Mouse (Mus musculus): ENCODE measurements around the gene Smyd5. TPM values are rescaled to one million over a fixed set of nuclear protein-coding genes. Genes with fewer than 3 reads are reported as not detected.

Smyd5 gene
- polyA plus RNA-seq, 1 experiment from 2014 or later, result 56.4 TPM

- Histone ChIP-seq H3K27ac (replicated peaks; ENCODE audit: low read depth, low read length) (peak within 1 kb of the TSS; percentile 87), H3K27me3 (ENCODE audit: control insufficient read depth, insufficient read depth, low read length) (no peaks in the 10 kb centered on the region), H3K9me3 (replicated peaks; ENCODE audit: control insufficient read depth, low read length) (no peaks in the 10 kb centered on the region), H3K9ac (replicated peaks; ENCODE audit: low read length) (peak within 1 kb of the TSS; percentile 95), H3K4me2 (ENCODE audit: low read depth, low read length) (peak within 1 kb of the TSS; percentile 87), H3K4me3 (ENCODE audit: low read depth, low read length) (peak within 1 kb of the TSS; percentile 85), H3K36me3 (replicated peaks; ENCODE audit: control insufficient read depth, insufficient read depth, low read depth, low read length) (no peaks in the 10 kb centered on the region; the same call in 1 of the 2 replicates), H3K4me1 (ENCODE audit: control insufficient read depth, insufficient read depth, low read length) (peaks cover 5% of the 10 kb centered on the region; the same call in 1 of the 2 replicates)
- WGBS, result 2% methylated on average over 91 of the region's 96 CpGs
- DNase-seq (ENCODE audit: low spot score) (peak; percentile 100), ATAC-seq (replicated peaks; ENCODE audit: insufficient number of reproducible peaks, low FRiP score, low TSS enrichment, low read depth) (peak; percentile 93)
Measured at GRCm38 (mm10) chr6:85450697-85451663, 19.2 kb downstream of the Smyd5 start, which contains the start of gene Cct7. TSS of gene Cct7 (plus strand) at chr6:85451514.

- no peaks in the 10 kb centered on the region for H3K9me3 ChIP-seq (replicated peaks; ENCODE audit: control insufficient read depth, low read length)
- peak within 1 kb of the TSS; percentile 95 for H3K9ac ChIP-seq (replicated peaks; ENCODE audit: low read length)
- H3K4me1 ChIP-seq (ENCODE audit: control insufficient read depth, insufficient read depth, low read length), result peaks cover 5% of the 10 kb centered on the region; the same call in 1 of the 2 replicates
- DNase-seq (ENCODE audit: low spot score), result peak; percentile 100
- no peaks in the 10 kb centered on the region for H3K27me3 ChIP-seq (ENCODE audit: control insufficient read depth, insufficient read depth, low read length)
- H3K4me2 ChIP-seq (ENCODE audit: low read depth, low read length), result peak within 1 kb of the TSS; percentile 87
- peak within 1 kb of the TSS; percentile 85 for H3K4me3 ChIP-seq (ENCODE audit: low read depth, low read length)
- H3K36me3 ChIP-seq (replicated peaks; ENCODE audit: control insufficient read depth, insufficient read depth, low read depth, low read length), result no peaks in the 10 kb centered on the region
- peak within 1 kb of the TSS; percentile 87 for H3K27ac ChIP-seq (replicated peaks; ENCODE audit: low read depth, low read length)
- ATAC-seq (replicated peaks; ENCODE audit: insufficient number of reproducible peaks, low FRiP score, low TSS enrichment, low read depth), result peak; percentile 91
- under 1% methylated on average over 54 of the region's 54 CpGs for whole genome bisulfite sequencing
Measured at GRCm38 (mm10) chr6:85451664-85452410, 20.0 kb downstream of the Smyd5 start, which contains the start of gene Pradc1. TSS of gene Pradc1 (minus strand) at chr6:85451970.

GRCm38 (mm10) chr6:85452411-85452665 is 20.5 kb downstream of the Smyd5 start:
- Histone ChIP-seq H3K9me3 (replicated peaks; ENCODE audit: control insufficient read depth, low read length) (no peaks in the 10 kb centered on the region), H3K4me1 (ENCODE audit: control insufficient read depth, insufficient read depth, low read length) (peaks cover 5% of the 10 kb centered on the region; the same call in 1 of the 2 replicates), H3K4me2 (ENCODE audit: low read depth, low read length) (peak overlapping the region; percentile 87), H3K27ac (replicated peaks; ENCODE audit: low read depth, low read length) (peak overlapping the region; percentile 87), H3K36me3 (replicated peaks; ENCODE audit: control insufficient read depth, insufficient read depth, low read depth, low read length) (no peaks in the 10 kb centered on the region), H3K9ac (replicated peaks; ENCODE audit: low read length) (peak overlapping the region; percentile 95), H3K4me3 (ENCODE audit: low read depth, low read length) (peak overlapping the region; percentile 85), H3K27me3 (ENCODE audit: control insufficient read depth, insufficient read depth, low read length) (no peaks in the 10 kb centered on the region)
- ATAC-seq (replicated peaks; ENCODE audit: insufficient number of reproducible peaks, low FRiP score, low TSS enrichment, low read depth) (peak; percentile 20; the same call in 1 of the 2 replicates), DNase-seq (ENCODE audit: low spot score) (no peak)
- WGBS, result 0% methylated on average over 15 of the region's 15 CpGs

- peak overlapping the region; percentile 95 for H3K9ac ChIP-seq (replicated peaks; ENCODE audit: low read length)
- 12% methylated on average over 7 of the region's 7 CpGs for WGBS
- no peak for DNase-seq (ENCODE audit: low spot score)
- H3K4me3 ChIP-seq (ENCODE audit: low read depth, low read length), result peak overlapping the region; percentile 85
- no peaks in the 10 kb centered on the region for H3K36me3 ChIP-seq (replicated peaks; ENCODE audit: control insufficient read depth, insufficient read depth, low read depth, low read length)
- H3K27ac ChIP-seq (replicated peaks; ENCODE audit: low read depth, low read length), result no peak overlapping the region
- no peaks in the 10 kb centered on the region for H3K27me3 ChIP-seq (ENCODE audit: control insufficient read depth, insufficient read depth, low read length)
- H3K4me2 ChIP-seq (ENCODE audit: low read depth, low read length), result peak overlapping the region; percentile 87
- H3K9me3 ChIP-seq (replicated peaks; ENCODE audit: control insufficient read depth, low read length), result no peaks in the 10 kb centered on the region
- peaks cover 5% of the 10 kb centered on the region; the same call in 1 of the 2 replicates for H3K4me1 ChIP-seq (ENCODE audit: control insufficient read depth, insufficient read depth, low read length)
- ATAC-seq (replicated peaks; ENCODE audit: insufficient number of reproducible peaks, low FRiP score, low TSS enrichment, low read depth), result no peak
Measured at GRCm38 (mm10) chr6:85452816-85453215, 21.0 kb downstream of the Smyd5 start.

GRCm38 (mm10) chr6:85459621-85460020 is 27.8 kb downstream of the Smyd5 start:
- Histone ChIP-seq H3K9me3 (replicated peaks; ENCODE audit: control insufficient read depth, low read length) (no peaks in the 10 kb centered on the region), H3K9ac (replicated peaks; ENCODE audit: low read length) (no peak overlapping the region), H3K36me3 (replicated peaks; ENCODE audit: control insufficient read depth, insufficient read depth, low read depth, low read length) (peaks cover 9% of the 10 kb centered on the region), H3K4me2 (ENCODE audit: low read depth, low read length) (no peak overlapping the region), H3K27me3 (ENCODE audit: control insufficient read depth, insufficient read depth, low read length) (no peaks in the 10 kb centered on the region), H3K27ac (replicated peaks; ENCODE audit: low read depth, low read length) (no peak overlapping the region), H3K4me1 (ENCODE audit: control insufficient read depth, insufficient read depth, low read length) (no peaks in the 10 kb centered on the region), H3K4me3 (ENCODE audit: low read depth, low read length) (no peak overlapping the region)
- ATAC-seq (replicated peaks; ENCODE audit: insufficient number of reproducible peaks, low FRiP score, low TSS enrichment, low read depth) (no peak), DNase-seq (ENCODE audit: low spot score) (no peak)
- WGBS, result 86% methylated on average over 2 of the region's 2 CpGs

GRCm38 (mm10) chr6:85465381-85465780 is 33.6 kb downstream of the Smyd5 start:
- Histone ChIP-seq H3K4me2 (ENCODE audit: low read depth, low read length) (no peak overlapping the region), H3K27ac (replicated peaks; ENCODE audit: low read depth, low read length) (no peak overlapping the region), H3K4me3 (ENCODE audit: low read depth, low read length) (no peak overlapping the region), H3K4me1 (ENCODE audit: control insufficient read depth, insufficient read depth, low read length) (no peaks in the 10 kb centered on the region), H3K9ac (replicated peaks; ENCODE audit: low read length) (no peak overlapping the region), H3K36me3 (replicated peaks; ENCODE audit: control insufficient read depth, insufficient read depth, low read depth, low read length) (peaks cover 24% of the 10 kb centered on the region), H3K27me3 (ENCODE audit: control insufficient read depth, insufficient read depth, low read length) (no peaks in the 10 kb centered on the region), H3K9me3 (replicated peaks; ENCODE audit: control insufficient read depth, low read length) (no peaks in the 10 kb centered on the region)
- DNase-seq (ENCODE audit: low spot score) (peak; percentile 35), ATAC-seq (replicated peaks; ENCODE audit: insufficient number of reproducible peaks, low FRiP score, low TSS enrichment, low read depth) (no peak)

- no peaks in the 10 kb centered on the region for H3K27me3 ChIP-seq (ENCODE audit: control insufficient read depth, insufficient read depth, low read length)
- no peaks in the 10 kb centered on the region for H3K9me3 ChIP-seq (replicated peaks; ENCODE audit: control insufficient read depth, low read length)
- ATAC-seq (replicated peaks; ENCODE audit: insufficient number of reproducible peaks, low FRiP score, low TSS enrichment, low read depth), result no peak
- H3K36me3 ChIP-seq (replicated peaks; ENCODE audit: control insufficient read depth, insufficient read depth, low read depth, low read length), result peaks cover 14% of the 10 kb centered on the region
- H3K27ac ChIP-seq (replicated peaks; ENCODE audit: low read depth, low read length), result no peak overlapping the region
- no peak overlapping the region for H3K9ac ChIP-seq (replicated peaks; ENCODE audit: low read length)
- DNase-seq (ENCODE audit: low spot score), result no peak
- H3K4me3 ChIP-seq (ENCODE audit: low read depth, low read length), result no peak overlapping the region
- WGBS, result 79% methylated on average over 5 of the region's 5 CpGs
- H3K4me1 ChIP-seq (ENCODE audit: control insufficient read depth, insufficient read depth, low read length), result no peaks in the 10 kb centered on the region
- H3K4me2 ChIP-seq (ENCODE audit: low read depth, low read length), result no peak overlapping the region
Measured at GRCm38 (mm10) chr6:85469660-85470430, 38.1 kb downstream of the Smyd5 start.
